Mouse (Mus musculus) bone marrow, adult 2 months (tissue): Measurements from ENCODE around the gene Duxbl3.
"Not testable (repeated sequence)": the region's sequence is repeated elsewhere in the genome, so short reads cannot be mapped to it uniquely, and the experiment has no call there.

Source experiments
- CTCF ChIP-seq: fragments of 200-500 bp; IDR thresholded peaks from 2 replicates; pipeline ENCODE4 v1.5.1; 2011; ENCODE audit warnings: low read length, control low read depth; ENCODE audit not compliant: control insufficient read depth, insufficient read depth
- POLR2A ChIP-seq: fragments of 200-500 bp; IDR thresholded peaks from 2 replicates; pipeline ENCODE4 v1.6.1; 2011; ENCODE audit warnings: low read depth, mild to moderate bottlenecking, control low read depth, low read length, borderline replicate concordance; ENCODE audit not compliant: control insufficient read depth

GRCm38 (mm10) chr14:26286737-26287136, 29.0 kb downstream of the Duxbl3 start:
- TF ChIP-seq POLR2A, CTCF: not testable (repeated sequence)
